Mouse (Mus musculus) ES-E14 (cell line): ENCODE data around the gene Hoxc11.

Experiments
- CHD2 ChIP-seq: IDR thresholded peaks from 2 replicates; pipeline ENCODE4 v1.6.1; 2014; ENCODE audit warnings: mild to moderate bottlenecking, low read depth, low read length, inconsistent platforms
- HCFC1 ChIP-seq: IDR thresholded peaks from 2 replicates; pipeline ENCODE4 v1.6.1; 2012; ENCODE audit warnings: low read length, inconsistent platforms, borderline replicate concordance; ENCODE audit not compliant: insufficient read depth
- MAFK ChIP-seq: IDR thresholded peaks from 2 replicates; pipeline ENCODE4 v1.6.1; 2014; ENCODE audit warnings: mild to moderate bottlenecking, low read depth, low read length, inconsistent platforms; ENCODE audit not compliant: insufficient read depth
- ZC3H11A ChIP-seq: IDR thresholded peaks from 2 replicates; pipeline ENCODE4 v1.6.1; 2012; ENCODE audit warnings: low read depth, mild to moderate bottlenecking, inconsistent platforms, low read length, borderline replicate concordance
- ZNF384 ChIP-seq: IDR thresholded peaks from 2 replicates; pipeline ENCODE4 v1.6.1; 2012; ENCODE audit warnings: low read depth, low read length, inconsistent platforms

DNA sequence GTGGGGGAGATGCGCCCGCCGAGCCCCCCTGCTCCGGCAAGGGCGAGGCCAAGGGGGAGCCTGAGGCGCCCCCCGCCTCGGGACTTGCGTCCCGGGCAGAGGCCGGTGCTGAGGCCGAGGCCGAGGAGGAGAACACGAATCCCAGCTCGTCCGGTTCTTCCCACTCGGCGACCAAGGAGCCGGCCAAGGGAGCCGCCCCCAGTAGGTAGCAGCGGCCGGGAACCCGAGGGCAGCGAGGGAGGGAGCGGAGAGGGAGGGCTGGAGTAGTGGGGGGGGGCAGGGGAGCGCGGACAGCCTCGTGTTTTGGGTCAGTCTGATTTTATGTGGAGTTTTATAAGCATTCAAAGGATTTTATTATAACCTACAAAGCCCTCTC, 768 bp downstream of the Hoxc11 start:
- TF ChIP-seq ZNF384, result no peak
- TF ChIP-seq CHD2, result no peak
- no peak for TF ChIP-seq ZC3H11A
- TF ChIP-seq MAFK, result no peak
- no peak for TF ChIP-seq HCFC1
